Mouse (Mus musculus): ENCODE measurements around the gene Sept9. TPM values are rescaled to one million over a fixed set of nuclear protein-coding genes. Genes with fewer than 3 reads are reported as not detected.

Gene Sept9
- polyA plus RNA-seq (2015; fragmentation: Nextera tagmentation; extraction: Ambion mirVana) = 128 and 139 TPM in 2 replicates

GRCm38 (mm10) chr11:117199282-117200175, at the start of gene Sept9:
Gene Sept9 (plus strand): TSS chr11:117199661.
- Histone ChIP-seq H3K4me1 (replicated peaks; ENCODE audit: control insufficient read depth, insufficient read depth, low read length) (peaks cover 13% of the 10 kb centered on the region), H3K27me3 (ENCODE audit: control insufficient read depth, insufficient read depth, low read depth, low read length) (peaks cover 10% of the 10 kb centered on the region), H3K36me3 (ENCODE audit: control insufficient read depth, insufficient read depth, low read length) (no peaks in the 10 kb centered on the region), H3K9me3 (ENCODE audit: control insufficient read depth, low read length) (no peaks in the 10 kb centered on the region), H3K4me3 (ENCODE audit: low read length) (peak within 1 kb of the TSS; percentile 63), H3K4me2 (ENCODE audit: low read depth, low read length) (peak within 1 kb of the TSS; percentile 77), H3K27ac (ENCODE audit: low read length) (peak within 1 kb of the TSS; percentile 77), H3K9ac (ENCODE audit: low read length) (peak within 1 kb of the TSS; percentile 75)
- ATAC-seq (ENCODE audit: low read depth) = peak; percentile 74
- under 1% methylated on average over 68 of the region's 70 CpGs for WGBS

DNA sequence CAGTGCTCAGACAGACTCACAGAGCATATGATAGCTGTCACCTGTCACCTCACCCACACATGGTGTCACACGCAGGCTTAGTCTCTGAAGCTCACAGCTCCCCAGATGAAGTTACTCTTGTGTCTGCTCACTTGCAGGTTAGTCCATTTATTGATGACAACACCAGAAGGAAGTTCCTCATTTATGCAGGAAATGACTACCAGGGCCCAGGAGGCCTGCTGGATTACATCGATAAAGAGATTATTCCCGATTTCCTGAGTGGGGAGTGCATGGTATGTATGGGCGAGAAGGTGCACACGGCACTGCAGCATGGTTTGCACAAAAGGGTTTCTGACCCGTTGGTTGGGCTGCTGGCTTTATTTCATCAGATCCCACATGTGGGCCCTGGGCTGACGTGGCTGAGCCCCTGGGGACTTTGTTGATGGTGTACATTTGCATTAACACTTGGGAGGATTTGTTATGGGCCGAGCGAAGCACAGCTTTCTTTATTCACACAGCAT, 48.9 kb upstream of the Sept9 start:
- H3K4me2 ChIP-seq (ENCODE audit: low read depth, low read length) = no peak overlapping the region
- H3K27me3 ChIP-seq (ENCODE audit: control insufficient read depth, insufficient read depth, low read depth, low read length) = no peaks in the 10 kb centered on the region
- ATAC-seq (ENCODE audit: low read depth) = no peak
- no peaks in the 10 kb centered on the region for H3K9me3 ChIP-seq (ENCODE audit: control insufficient read depth, low read length)
- peaks cover 3% of the 10 kb centered on the region; the same call in 1 of the 2 replicates for H3K4me1 ChIP-seq (replicated peaks; ENCODE audit: control insufficient read depth, insufficient read depth, low read length)
- H3K27ac ChIP-seq (ENCODE audit: low read length) = no peak overlapping the region
- no peak overlapping the region for H3K4me3 ChIP-seq (ENCODE audit: low read length)
- 50% methylated on average over 9 of the region's 9 CpGs for WGBS
- H3K36me3 ChIP-seq (ENCODE audit: control insufficient read depth, insufficient read depth, low read length) = peaks cover 41% of the 10 kb centered on the region
- no peak overlapping the region for H3K9ac ChIP-seq (ENCODE audit: low read length)

GRCm38 (mm10) chr11:117151461-117151860, 48.0 kb upstream of the Sept9 start:
- Histone ChIP-seq H3K4me3 (ENCODE audit: low read length) (no peak overlapping the region), H3K9ac (ENCODE audit: low read length) (no peak overlapping the region), H3K4me2 (ENCODE audit: low read depth, low read length) (no peak overlapping the region), H3K36me3 (ENCODE audit: control insufficient read depth, insufficient read depth, low read length) (peaks cover 45% of the 10 kb centered on the region), H3K27ac (ENCODE audit: low read length) (no peak overlapping the region), H3K27me3 (ENCODE audit: control insufficient read depth, insufficient read depth, low read depth, low read length) (no peaks in the 10 kb centered on the region), H3K9me3 (ENCODE audit: control insufficient read depth, low read length) (no peaks in the 10 kb centered on the region), H3K4me1 (replicated peaks; ENCODE audit: control insufficient read depth, insufficient read depth, low read length) (peaks cover 7% of the 10 kb centered on the region)
- no peak for ATAC-seq (ENCODE audit: low read depth)
- 80% methylated on average over 7 of the region's 7 CpGs for WGBS

- H3K27me3 ChIP-seq (ENCODE audit: control insufficient read depth, insufficient read depth, low read depth, low read length) = no peaks in the 10 kb centered on the region
- H3K9ac ChIP-seq (ENCODE audit: low read length) = no peak overlapping the region
- peaks cover 4% of the 10 kb centered on the region; the same call in 1 of the 2 replicates for H3K4me1 ChIP-seq (replicated peaks; ENCODE audit: control insufficient read depth, insufficient read depth, low read length)
- H3K4me3 ChIP-seq (ENCODE audit: low read length) = no peak overlapping the region
- H3K4me2 ChIP-seq (ENCODE audit: low read depth, low read length) = no peak overlapping the region
- 86% methylated on average over 6 of the region's 6 CpGs for WGBS
- peak overlapping the region; percentile 18; the same call in 1 of the 2 replicates for H3K27ac ChIP-seq (ENCODE audit: low read length)
- no peaks in the 10 kb centered on the region for H3K9me3 ChIP-seq (ENCODE audit: control insufficient read depth, low read length)
- peaks cover 43% of the 10 kb centered on the region for H3K36me3 ChIP-seq (ENCODE audit: control insufficient read depth, insufficient read depth, low read length)
- no peak for ATAC-seq (ENCODE audit: low read depth)
These were observed 46.9 kb upstream of the Sept9 start for GRCm38 (mm10) chr11:117152541-117152940.

DNA sequence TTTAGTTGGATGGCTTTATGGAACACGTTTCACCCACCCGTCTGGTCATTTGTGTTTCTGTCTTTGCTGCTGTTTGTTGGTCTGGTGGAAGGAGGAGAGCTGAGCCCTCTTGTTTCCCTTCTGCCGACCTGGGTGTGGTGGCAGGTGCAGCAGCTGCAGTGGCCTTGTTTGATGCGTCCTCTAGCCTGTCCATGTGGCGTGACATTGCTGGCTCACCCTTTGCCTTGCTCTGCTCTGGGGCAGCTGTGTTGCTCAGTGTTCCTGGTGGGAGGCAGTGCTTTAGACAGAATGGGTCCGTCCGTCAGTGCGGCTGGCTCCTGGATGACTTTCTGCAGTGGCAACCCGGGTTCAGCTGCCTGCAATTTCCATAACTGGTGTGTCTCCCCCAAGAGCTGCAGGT, 45.9 kb upstream of the Sept9 start:
- Histone ChIP-seq H3K4me3 (ENCODE audit: low read length) (no peak overlapping the region), H3K27me3 (ENCODE audit: control insufficient read depth, insufficient read depth, low read depth, low read length) (no peaks in the 10 kb centered on the region), H3K36me3 (ENCODE audit: control insufficient read depth, insufficient read depth, low read length) (peaks cover 38% of the 10 kb centered on the region), H3K4me2 (ENCODE audit: low read depth, low read length) (no peak overlapping the region), H3K9ac (ENCODE audit: low read length) (no peak overlapping the region), H3K27ac (ENCODE audit: low read length) (no peak overlapping the region), H3K9me3 (ENCODE audit: control insufficient read depth, low read length) (no peaks in the 10 kb centered on the region), H3K4me1 (replicated peaks; ENCODE audit: control insufficient read depth, insufficient read depth, low read length) (peaks cover 11% of the 10 kb centered on the region)
- 81% methylated on average over 9 of the region's 9 CpGs for WGBS
- ATAC-seq (ENCODE audit: low read depth) = no peak

DNA sequence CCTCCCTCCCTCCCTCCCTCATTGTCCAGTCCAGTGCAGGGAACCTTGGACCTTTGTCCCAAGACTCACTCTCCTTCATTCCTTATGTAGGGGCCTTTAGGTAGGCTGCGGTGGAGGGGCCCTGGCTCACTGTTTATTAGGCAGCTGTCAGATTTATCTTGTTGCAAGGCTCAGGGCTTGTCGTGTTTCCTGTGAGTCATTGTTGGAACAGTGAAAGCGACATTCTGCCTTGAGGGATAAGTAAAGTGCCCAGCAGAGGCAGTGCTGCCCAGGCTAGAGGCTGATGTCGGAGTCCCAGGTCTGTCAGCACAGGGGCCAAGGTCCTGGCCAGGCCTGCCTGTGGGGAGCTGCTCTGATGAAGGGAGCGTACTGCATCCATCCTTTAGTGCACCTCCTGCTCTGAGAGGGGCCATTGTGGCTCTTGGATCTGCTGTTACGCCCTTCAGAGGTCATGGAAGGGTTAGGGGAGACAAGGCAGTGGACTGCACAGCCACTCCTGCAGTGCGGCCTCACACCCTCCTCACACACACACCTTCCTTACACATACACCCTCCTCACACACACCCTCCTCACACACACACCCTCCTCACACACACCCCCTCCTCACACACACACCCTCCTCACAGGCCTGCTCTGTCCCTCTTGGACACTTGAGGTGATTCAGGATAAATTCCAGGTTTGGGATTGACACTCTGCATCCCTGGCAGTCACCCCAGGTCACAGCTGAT, 45.2 kb upstream of the Sept9 start:
- no peaks in the 10 kb centered on the region for H3K9me3 ChIP-seq (ENCODE audit: control insufficient read depth, low read length)
- ATAC-seq (ENCODE audit: low read depth) = no peak
- 53% methylated on average over 7 of the region's 7 CpGs for WGBS
- no peak overlapping the region for H3K9ac ChIP-seq (ENCODE audit: low read length)
- H3K36me3 ChIP-seq (ENCODE audit: control insufficient read depth, insufficient read depth, low read length) = peaks cover 37% of the 10 kb centered on the region
- H3K27me3 ChIP-seq (ENCODE audit: control insufficient read depth, insufficient read depth, low read depth, low read length) = no peaks in the 10 kb centered on the region
- peaks cover 15% of the 10 kb centered on the region for H3K4me1 ChIP-seq (replicated peaks; ENCODE audit: control insufficient read depth, insufficient read depth, low read length)
- H3K4me2 ChIP-seq (ENCODE audit: low read depth, low read length) = no peak overlapping the region
- no peak overlapping the region for H3K27ac ChIP-seq (ENCODE audit: low read length)
- H3K4me3 ChIP-seq (ENCODE audit: low read length) = no peak overlapping the region

- peaks cover 15% of the 10 kb centered on the region for H3K4me1 ChIP-seq (replicated peaks; ENCODE audit: control insufficient read depth, insufficient read depth, low read length)
- WGBS = 36% methylated on average over 15 of the region's 15 CpGs
These were observed 42.7 kb upstream of the Sept9 start for GRCm38 (mm10) chr11:117156725-117157124.

GRCm38 (mm10) chr11:117158343-117158742, 41.1 kb upstream of the Sept9 start:
- Histone ChIP-seq H3K4me1 (replicated peaks; ENCODE audit: control insufficient read depth, insufficient read depth, low read length) (peaks cover 15% of the 10 kb centered on the region), H3K36me3 (ENCODE audit: control insufficient read depth, insufficient read depth, low read length) (peaks cover 26% of the 10 kb centered on the region), H3K27ac (ENCODE audit: low read length) (no peak overlapping the region), H3K9ac (ENCODE audit: low read length) (0 out of 2 replicates have a peak overlapping the region, but pooled peaks have one; percentile 4), H3K27me3 (ENCODE audit: control insufficient read depth, insufficient read depth, low read depth, low read length) (no peaks in the 10 kb centered on the region), H3K4me2 (ENCODE audit: low read depth, low read length) (no peak overlapping the region), H3K9me3 (ENCODE audit: control insufficient read depth, low read length) (no peaks in the 10 kb centered on the region), H3K4me3 (ENCODE audit: low read length) (no peak overlapping the region)
- WGBS = 39% methylated on average over 11 of the region's 11 CpGs
- ATAC-seq (ENCODE audit: low read depth) = peak; percentile 39

More at GRCm38 (mm10) chr11:117156725-117157124, 42.7 kb upstream of the Sept9 start:
- Histone ChIP-seq H3K27ac (ENCODE audit: low read length) (no peak overlapping the region), H3K4me3 (ENCODE audit: low read length) (no peak overlapping the region), H3K9ac (ENCODE audit: low read length) (no peak overlapping the region), H3K9me3 (ENCODE audit: control insufficient read depth, low read length) (no peaks in the 10 kb centered on the region), H3K36me3 (ENCODE audit: control insufficient read depth, insufficient read depth, low read length) (peaks cover 26% of the 10 kb centered on the region), H3K4me2 (ENCODE audit: low read depth, low read length) (no peak overlapping the region), H3K27me3 (ENCODE audit: control insufficient read depth, insufficient read depth, low read depth, low read length) (no peaks in the 10 kb centered on the region)
- ATAC-seq (ENCODE audit: low read depth) = peak; percentile 8; the same call in 1 of the 2 replicates

Measured in lung, embryonic 16.5 days (tissue).